Mouse (Mus musculus) limb, embryonic 11.5 days (tissue): ENCODE results near the gene Nalcn. TPM values are rescaled to one million over a fixed set of nuclear protein-coding genes. Genes with fewer than 3 reads are reported as not detected.
"Not testable (repeated sequence)": the region's sequence is repeated elsewhere in the genome, so short reads cannot be mapped to it uniquely, and the experiment has no call there.

Source experiments
- ATAC-seq: fragments of 200-750 bp; cut with Nextera tagmentation; 2 replicates; pipeline ENCODE4 v1.8.0; 2017; ENCODE audit warnings: low read depth; ENCODE audit not compliant: insufficient number of reproducible peaks, low FRiP score, low TSS enrichment
- DNase-seq: peaks from one replicate; pipeline ENCODE4 v3.0.0-alpha.2; 2015; ENCODE audit warnings: low spot score
- H3K27ac ChIP-seq: fragments of 300-500 bp; sonication (generic); replicated peaks from 2 replicates; pipeline ENCODE4 v1.5.1; 2014; ENCODE audit warnings: low read depth, mild to moderate bottlenecking, low read length
- H3K27me3 ChIP-seq: fragments of 300-500 bp; sonication (generic); 2 replicates; pipeline ENCODE4 v1.6.1; 2014; ENCODE audit warnings: mild to moderate bottlenecking, low read length, mixed read lengths; ENCODE audit not compliant: control insufficient read depth, insufficient read depth
- H3K36me3 ChIP-seq: fragments of 300-500 bp; sonication (generic); 2 replicates; pipeline ENCODE4 v1.6.1; 2014; ENCODE audit warnings: mild to moderate bottlenecking, low read length, moderate library complexity, mixed read lengths; ENCODE audit not compliant: control insufficient read depth, insufficient read depth
- H3K4me1 ChIP-seq: fragments of 300-500 bp; sonication (generic); 2 replicates; pipeline ENCODE4 v1.6.1; 2014; ENCODE audit warnings: low read length, mixed read lengths; ENCODE audit not compliant: control insufficient read depth, insufficient read depth
- H3K4me2 ChIP-seq: fragments of 300-500 bp; sonication (generic); 2 replicates; pipeline ENCODE4 v1.6.1; 2014; ENCODE audit warnings: low read depth, mild to moderate bottlenecking, moderate library complexity; ENCODE audit not compliant: severe bottlenecking
- H3K4me3 ChIP-seq: fragments of 300-500 bp; sonication (generic); 2 replicates; pipeline ENCODE4 v1.5.1; 2014; ENCODE audit warnings: low read depth, low read length
- H3K9ac ChIP-seq: fragments of 300-500 bp; sonication (generic); 2 replicates; pipeline ENCODE4 v1.6.1; 2014; ENCODE audit warnings: mild to moderate bottlenecking, low read length
- H3K9me3 ChIP-seq: fragments of 300-500 bp; sonication (generic); 2 replicates; pipeline ENCODE4 v1.6.1; 2016; ENCODE audit warnings: low read length; ENCODE audit not compliant: control insufficient read depth
- WGBS: fragments of 180-500 bp; shearing (Covaris S2); extraction: QIAGEN DNeasy Blood & Tissue Kit; methylation state at CpG from one replicate; pipeline ENCODE4 v1.1.7; 2014; 5-methylcytosine and 5-hydroxymethylcytosine counted together
- polyA plus RNA-seq: library from polyadenylated mRNA; unstranded; fragments of >200 nt; fragmentation: Nextera tagmentation; extraction: Ambion mirVana; gene quantifications from 2 replicates; pipeline ENCODE4 v1.2.1, GENCODE M21; 2014

The Nalcn gene
- 0.05 and 0.11 TPM in 2 replicates for polyA plus RNA-seq

DNA sequence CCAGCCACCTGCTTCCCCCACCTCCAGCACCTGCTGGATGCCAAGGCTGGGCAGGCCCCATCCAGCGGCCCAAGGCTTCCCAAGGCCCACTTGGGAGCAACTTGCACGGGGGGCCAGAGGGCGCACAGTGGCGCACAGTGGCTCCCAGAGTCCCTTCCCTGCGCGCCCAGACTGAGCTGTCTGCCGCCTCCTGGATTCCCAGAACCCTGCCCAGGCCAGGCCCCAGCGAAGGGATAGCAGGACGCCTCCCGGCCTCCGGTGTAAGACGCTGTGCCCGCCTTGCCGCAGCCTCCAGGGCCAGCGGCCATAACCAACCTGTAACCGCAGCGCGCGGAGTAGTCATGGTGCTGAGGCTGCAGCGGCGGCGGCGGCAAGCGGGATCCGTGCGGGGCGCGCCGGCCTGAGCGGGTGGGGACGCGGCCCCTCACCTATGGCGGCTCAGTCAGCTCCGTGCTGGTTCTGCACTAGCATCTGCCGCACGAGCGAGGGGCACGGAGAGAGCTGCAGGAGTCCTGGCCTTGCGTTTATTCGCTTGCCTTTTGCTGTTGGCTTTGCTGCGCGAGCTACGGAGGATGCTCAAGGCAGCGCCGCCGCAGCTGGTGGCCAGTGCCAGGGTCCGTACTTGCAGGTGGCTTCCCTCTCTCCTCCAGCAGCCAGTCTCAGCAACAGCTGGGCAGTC is at the start of gene Nalcn:
Nalcn (minus strand) TSS at position 644 of the 679 bp plus-strand sequence.
- peaks cover 11% of the 10 kb centered on the region for H3K27me3 ChIP-seq
- no peak within 1 kb of the TSS for H3K27ac ChIP-seq
- H3K4me3 ChIP-seq, result peak within 1 kb of the TSS; percentile 37
- ATAC-seq (peak; percentile 62), DNase-seq (peak; percentile 63)
- H3K4me2 ChIP-seq, result peak within 1 kb of the TSS; percentile 73
- 2% methylated on average over 45 of the region's 47 CpGs for WGBS
- H3K9me3 ChIP-seq, result no peaks in the 10 kb centered on the region
- peaks cover 3% of the 10 kb centered on the region; the same call in 1 of the 2 replicates for H3K4me1 ChIP-seq
- peak within 1 kb of the TSS; percentile 43; the same call in 1 of the 2 replicates for H3K9ac ChIP-seq
- no peaks in the 10 kb centered on the region for H3K36me3 ChIP-seq

DNA sequence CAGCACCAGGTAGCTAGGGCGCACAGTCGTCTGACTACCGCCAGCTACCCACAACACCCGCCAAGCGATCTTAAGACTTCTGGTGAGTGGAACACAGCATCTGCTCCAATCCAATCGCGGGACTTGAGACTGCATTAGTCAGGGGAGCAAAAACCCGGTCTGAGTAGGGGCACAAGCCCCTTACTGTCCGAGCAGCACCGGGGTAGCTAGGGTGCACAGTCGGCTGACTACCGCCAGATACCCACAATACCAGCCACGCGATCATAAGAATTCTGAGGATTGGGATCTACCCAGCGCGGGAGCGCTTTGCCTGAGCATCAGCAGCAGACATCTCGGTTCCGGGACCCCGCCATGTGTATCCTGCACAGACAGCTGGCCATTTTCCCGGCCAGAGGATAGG is 44.1 kb upstream of the Nalcn start:
- 78% methylated on average over 21 of the region's 21 CpGs for WGBS

DNA sequence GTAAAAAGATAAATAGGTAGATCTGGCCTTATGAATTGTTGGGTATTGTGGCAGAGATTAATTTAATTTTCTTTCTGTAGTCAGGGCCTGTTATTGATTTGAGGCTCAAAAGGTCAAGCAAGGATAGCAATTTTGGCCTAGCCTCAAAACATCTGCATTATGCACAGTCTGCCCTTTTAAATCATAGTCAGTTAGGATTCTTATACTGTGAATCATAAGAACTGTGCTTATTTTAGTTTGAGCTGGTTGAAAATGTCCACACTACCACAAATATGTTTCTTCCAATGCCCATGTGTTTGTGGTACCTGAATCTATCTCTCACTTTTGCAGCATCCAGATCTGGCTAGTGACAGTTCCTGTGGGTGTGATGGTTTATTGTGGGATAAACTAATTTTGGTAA is 37.5 kb upstream of the Nalcn start:
- no peak for ATAC-seq

More for the DNA sequence above, 44.1 kb upstream of the Nalcn start:
- H3K4me2 ChIP-seq, H3K27me3 ChIP-seq, ATAC-seq, H3K27ac ChIP-seq, H3K9ac ChIP-seq, H3K36me3 ChIP-seq, DNase-seq, H3K9me3 ChIP-seq, H3K4me1 ChIP-seq, H3K4me3 ChIP-seq: not testable (repeated sequence)

DNA sequence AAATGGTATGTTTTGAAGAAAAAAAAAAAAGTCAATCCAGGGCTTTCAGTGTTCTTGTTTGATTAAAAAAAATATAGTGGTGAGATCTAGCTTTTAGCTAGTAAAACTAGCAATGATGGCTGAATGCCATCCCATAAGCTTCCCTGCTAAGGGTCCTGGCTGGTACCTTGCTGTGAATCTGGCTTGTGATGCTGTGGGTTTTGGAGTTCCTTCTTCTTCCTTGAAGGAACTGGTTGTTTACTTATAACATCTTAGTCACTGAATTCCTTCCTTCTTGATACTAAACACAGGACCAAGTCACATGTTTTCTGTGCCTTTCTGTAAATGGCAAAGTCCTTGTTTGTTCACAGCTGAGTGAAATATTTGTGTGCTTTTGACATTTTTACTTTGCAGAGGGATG is 36.3 kb upstream of the Nalcn start:
- no peak for DNase-seq
- Histone ChIP-seq H3K27ac (no peak overlapping the region), H3K4me3 (no peak overlapping the region), H3K4me2 (no peak overlapping the region), H3K36me3 (no peaks in the 10 kb centered on the region), H3K27me3 (no peaks in the 10 kb centered on the region), H3K4me1 (no peaks in the 10 kb centered on the region), H3K9me3 (no peaks in the 10 kb centered on the region), H3K9ac (no peak overlapping the region)
- no peak for ATAC-seq

More for the DNA sequence above, 37.5 kb upstream of the Nalcn start:
- no peak for DNase-seq
- no peak overlapping the region for H3K4me2 ChIP-seq
- H3K27me3 ChIP-seq, result no peaks in the 10 kb centered on the region
- no peaks in the 10 kb centered on the region for H3K36me3 ChIP-seq
- H3K9ac ChIP-seq, result no peak overlapping the region
- H3K27ac ChIP-seq, result no peak overlapping the region
- no peaks in the 10 kb centered on the region for H3K9me3 ChIP-seq
- no peaks in the 10 kb centered on the region for H3K4me1 ChIP-seq
- no peak overlapping the region for H3K4me3 ChIP-seq

DNA sequence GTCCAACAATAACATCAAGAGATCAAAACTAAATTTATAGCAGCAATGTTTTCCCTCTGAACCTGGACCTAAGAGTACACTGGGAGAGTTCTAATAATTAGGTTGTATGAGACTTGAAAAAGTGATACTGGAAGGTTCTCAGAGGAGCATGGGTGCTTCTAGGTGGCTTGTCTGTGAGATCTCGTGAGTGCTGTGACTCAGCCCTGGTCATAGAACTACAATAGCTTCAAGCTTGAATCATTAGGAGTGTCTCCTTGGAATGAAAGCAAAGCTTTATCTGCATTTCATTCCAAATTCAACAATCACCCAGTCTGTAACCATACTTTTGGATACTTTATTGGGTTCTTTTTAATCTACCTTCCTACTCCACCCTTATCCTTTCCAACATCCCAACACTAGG is 35.4 kb upstream of the Nalcn start:
- Histone ChIP-seq H3K9me3 (no peaks in the 10 kb centered on the region), H3K27me3 (no peaks in the 10 kb centered on the region), H3K4me1 (no peaks in the 10 kb centered on the region), H3K36me3 (no peaks in the 10 kb centered on the region), H3K4me2 (no peak overlapping the region), H3K9ac (no peak overlapping the region), H3K4me3 (no peak overlapping the region), H3K27ac (no peak overlapping the region)
- 82% methylated on average over 1 of the region's 1 CpGs for WGBS
- DNase-seq, result no peak
- no peak for ATAC-seq

DNA sequence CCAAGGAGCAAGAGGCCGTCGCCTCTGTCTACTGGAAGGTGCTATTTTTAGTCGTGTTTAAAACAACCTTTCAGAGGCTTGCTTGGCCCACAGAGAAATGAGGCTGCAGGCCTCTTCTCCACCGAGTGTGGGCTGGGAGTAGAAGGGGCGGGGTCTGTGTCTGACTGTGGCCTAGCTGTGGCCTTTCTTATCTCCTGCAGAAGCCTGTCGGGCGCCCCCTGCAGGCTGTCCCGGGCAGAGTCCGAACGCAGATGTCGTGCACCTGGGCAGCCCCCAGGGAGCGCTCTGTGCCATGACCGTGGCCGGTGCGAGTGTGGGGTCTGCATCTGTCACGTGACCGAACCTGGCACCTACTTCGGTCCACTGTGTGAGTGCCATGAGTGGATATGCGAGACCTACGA is 34.1 kb upstream of the Nalcn start:
- WGBS, result 22% methylated on average over 20 of the region's 20 CpGs
- H3K4me3 ChIP-seq, result no peak overlapping the region
- no peak overlapping the region for H3K4me2 ChIP-seq

DNA sequence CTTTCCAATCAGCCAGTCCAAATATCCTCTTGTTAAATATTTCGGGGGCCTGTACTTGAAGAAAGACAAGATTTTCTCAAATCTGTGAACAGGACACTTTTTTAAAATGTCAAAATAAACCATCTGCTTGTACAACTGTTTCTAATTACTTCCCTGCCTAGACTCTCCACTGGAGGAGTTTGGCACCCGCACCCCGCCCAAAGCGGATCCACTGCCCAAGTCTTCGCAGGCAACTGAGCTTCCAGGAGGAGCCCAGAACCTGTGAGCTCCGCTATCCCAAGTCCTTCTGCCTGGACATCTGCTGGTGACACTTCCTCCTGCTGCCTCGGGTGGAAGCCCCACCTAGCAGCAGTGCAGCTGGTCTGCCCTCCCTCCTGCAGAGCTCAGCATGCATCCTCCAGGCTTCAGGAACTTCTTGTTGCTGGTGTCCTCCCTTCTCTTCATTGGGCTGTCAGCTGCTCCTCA is 33.0 kb upstream of the Nalcn start, which contains the start of gene Itgbl1:
Itgbl1 (plus strand) TSS at position 51 of the 465 bp plus-strand sequence.
- no peaks in the 10 kb centered on the region for H3K4me1 ChIP-seq
- H3K4me3 ChIP-seq, result no peak within 1 kb of the TSS
- WGBS, result 26% methylated on average over 7 of the region's 7 CpGs
- ATAC-seq (no peak), DNase-seq (no peak)
- no peak within 1 kb of the TSS for H3K4me2 ChIP-seq
- no peak within 1 kb of the TSS for H3K27ac ChIP-seq
- no peaks in the 10 kb centered on the region for H3K36me3 ChIP-seq
- H3K9me3 ChIP-seq, result no peaks in the 10 kb centered on the region
- H3K27me3 ChIP-seq, result no peaks in the 10 kb centered on the region
- no peak within 1 kb of the TSS for H3K9ac ChIP-seq

More for the DNA sequence above, 34.1 kb upstream of the Nalcn start:
- H3K27ac ChIP-seq, result no peak overlapping the region
- DNase-seq, result peak; percentile 69
- H3K36me3 ChIP-seq, result no peaks in the 10 kb centered on the region
- no peaks in the 10 kb centered on the region for H3K27me3 ChIP-seq
- no peaks in the 10 kb centered on the region for H3K9me3 ChIP-seq
- no peak overlapping the region for H3K9ac ChIP-seq
- no peaks in the 10 kb centered on the region for H3K4me1 ChIP-seq
- ATAC-seq, result peak; percentile 69; the same call in 1 of the 2 replicates

DNA sequence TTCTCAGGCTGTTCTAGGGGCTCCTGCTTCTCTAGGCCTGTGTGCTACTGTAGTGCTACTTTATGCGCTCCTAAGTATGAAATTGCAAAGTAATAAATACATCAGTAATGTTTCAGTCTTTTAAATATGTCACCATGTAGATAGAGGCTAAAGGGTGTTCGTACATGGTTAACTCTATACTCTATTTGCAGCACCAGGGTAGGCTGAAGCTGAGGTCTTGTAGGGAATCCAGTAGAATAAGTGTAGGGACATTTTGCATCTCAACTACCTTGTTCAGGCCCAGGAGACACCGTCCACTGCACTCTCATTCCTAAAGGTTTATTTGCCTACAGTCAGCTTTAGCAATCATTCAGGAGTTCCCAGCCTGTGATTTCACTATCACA is 227 bp upstream of the Nalcn start:
- DNase-seq (no peak), ATAC-seq (no peak)
- H3K27ac ChIP-seq, result no peak overlapping the region
- 56% methylated on average over 3 of the region's 3 CpGs for WGBS
- H3K4me1 ChIP-seq, result peaks cover 3% of the 10 kb centered on the region; the same call in 1 of the 2 replicates
- H3K36me3 ChIP-seq, result no peaks in the 10 kb centered on the region
- no peaks in the 10 kb centered on the region for H3K9me3 ChIP-seq
- peak overlapping the region; percentile 73 for H3K4me2 ChIP-seq
- peaks cover 11% of the 10 kb centered on the region for H3K27me3 ChIP-seq
- peak overlapping the region; percentile 37 for H3K4me3 ChIP-seq
- 0 out of 2 replicates have a peak overlapping the region, but pooled peaks have one; percentile 43 for H3K9ac ChIP-seq
